Mouse (Mus musculus): ENCODE measurements around the gene Tacc2.
A peak's percentile ranks its signal among the peaks of the same experiment; 100 is the strongest.

The Tacc2 gene

DNA sequence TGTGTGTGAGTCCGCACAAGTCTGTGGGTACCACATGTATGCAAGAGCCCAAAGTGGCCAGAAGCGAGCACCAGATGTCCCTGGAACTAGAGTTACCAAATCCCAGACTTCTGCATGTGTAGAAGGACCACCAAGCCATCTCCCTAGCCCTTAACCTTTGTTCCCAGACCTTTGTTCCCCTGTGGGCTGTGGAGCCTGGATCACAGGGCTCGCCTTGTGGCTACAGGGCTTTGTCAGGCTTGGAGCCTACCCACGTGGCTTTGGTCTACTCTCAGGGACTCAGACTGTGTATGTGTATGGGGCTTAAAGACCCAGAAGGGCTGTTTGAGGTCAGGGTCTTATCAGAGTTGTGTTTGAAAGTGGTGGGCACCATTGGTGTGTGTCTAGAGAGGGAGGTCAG, 111.4 kb downstream of the Tacc2 start:
- DNase-seq (ENCODE audit: low read depth, low spot score), result no peak

DNA sequence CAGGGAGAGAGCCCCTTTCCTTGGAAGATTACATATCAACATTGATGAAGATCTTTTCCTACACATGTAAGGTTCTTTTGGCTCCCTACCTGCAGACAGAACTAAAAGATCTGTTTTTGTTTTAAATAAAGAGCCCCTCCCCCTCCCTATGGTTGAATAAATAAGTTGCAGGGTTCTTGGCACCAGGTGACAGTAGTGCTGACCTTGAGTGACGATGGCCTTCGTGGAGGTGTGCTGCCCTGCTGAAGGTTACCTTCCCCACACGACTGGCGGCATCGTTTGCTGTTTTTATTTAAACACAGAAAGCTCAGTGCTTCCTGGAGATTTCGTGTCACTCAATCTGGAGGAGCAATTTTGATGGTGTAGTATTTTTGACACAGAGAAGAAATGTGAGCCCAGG, 113.6 kb downstream of the Tacc2 start:
- DNase-seq (ENCODE audit: low read depth, low spot score), result no peak

DNA sequence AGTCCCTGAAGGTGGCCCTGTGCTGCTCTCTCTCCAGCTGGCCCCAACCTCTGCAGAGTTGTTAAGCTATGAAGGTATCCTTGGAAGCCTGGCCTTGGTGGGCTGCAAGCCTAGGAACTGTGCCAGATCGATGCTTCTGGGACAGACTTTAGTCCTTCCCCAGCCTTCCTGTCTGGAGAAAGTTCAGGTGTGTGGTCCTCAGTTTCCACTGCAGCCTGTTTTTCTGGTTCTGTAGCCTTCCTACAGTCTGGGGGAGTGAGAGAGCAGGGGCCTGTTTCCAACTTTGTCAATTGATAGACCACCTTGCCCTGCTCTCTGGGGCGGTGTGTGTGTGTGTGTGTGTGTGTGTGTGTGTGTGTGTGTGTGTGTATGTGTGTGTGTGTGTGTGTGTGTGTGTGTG, 114.7 kb downstream of the Tacc2 start:
- DNase-seq (ENCODE audit: low read depth, low spot score), result no peak

DNA sequence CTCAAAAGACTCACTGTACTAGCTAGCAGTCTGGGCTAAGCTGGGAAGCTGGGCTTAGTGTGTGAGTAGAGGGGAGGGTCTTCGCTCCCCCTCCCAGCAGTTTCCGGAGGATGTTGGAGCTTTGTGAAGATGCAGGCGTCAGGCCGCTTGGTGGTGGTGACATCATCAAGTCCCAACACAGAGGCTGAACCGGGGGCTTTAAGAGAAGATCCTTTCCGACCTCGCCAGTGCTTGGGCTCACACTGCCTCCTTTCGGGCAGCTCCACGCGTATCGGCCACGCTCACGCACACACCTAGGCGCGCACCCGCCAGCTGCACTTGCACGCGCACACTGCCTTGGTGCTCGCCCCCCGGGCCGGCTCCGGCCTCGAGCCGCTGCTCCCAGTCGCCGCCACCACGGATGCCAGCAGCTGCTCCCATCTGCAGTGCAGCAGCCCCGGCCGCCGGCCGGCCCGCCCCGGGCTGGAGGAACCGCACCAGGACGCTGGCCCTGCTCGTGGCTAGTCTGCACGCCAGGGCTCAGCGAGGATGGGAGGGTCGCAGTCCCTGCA, 115.2 kb downstream of the Tacc2 start:
- no peak for DNase-seq (ENCODE audit: low read depth, low spot score)

DNA sequence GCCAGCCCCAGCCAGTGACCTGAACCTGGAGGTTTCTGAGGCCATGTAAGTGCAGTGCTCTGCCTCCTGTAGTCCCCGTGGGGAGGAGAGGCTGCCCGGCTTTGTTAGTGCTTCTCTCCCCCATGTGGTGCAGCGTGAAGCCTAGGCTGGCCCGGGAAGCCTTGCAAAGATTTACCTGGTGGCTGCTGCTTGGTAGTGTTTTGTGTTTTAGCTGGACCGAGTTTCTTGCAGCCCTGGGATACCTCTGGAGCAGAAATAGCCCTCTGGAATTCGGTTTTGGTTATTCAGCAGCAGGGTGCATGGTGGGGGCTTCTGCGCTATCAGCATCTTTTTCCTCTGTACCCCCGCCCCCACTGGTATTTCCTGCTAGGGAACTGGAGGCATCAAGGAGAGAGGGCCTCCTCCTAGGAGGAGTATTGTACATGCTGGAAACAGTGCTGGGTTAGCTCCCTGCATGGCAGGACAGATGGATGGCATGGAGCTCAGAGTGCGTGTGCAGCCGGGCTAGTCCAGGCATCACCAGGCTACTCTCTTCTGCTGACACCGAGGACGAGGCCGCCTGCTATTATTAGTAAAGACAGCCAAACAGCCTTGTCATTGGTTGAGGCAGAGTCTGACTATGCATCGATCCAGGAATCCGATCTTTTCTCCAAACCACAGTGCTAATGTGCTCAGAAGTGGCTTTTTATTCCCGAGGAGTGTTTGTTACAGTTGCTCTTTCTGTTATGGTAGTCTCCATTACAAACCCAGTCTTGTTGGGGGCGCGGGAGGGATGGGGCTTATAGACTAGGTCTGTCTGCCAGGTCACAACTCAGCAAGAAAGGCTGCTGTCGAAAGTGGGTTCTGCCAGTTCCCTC, 115.9 kb downstream of the Tacc2 start:
- DNase-seq (ENCODE audit: low read depth, low spot score), result no peak

DNA sequence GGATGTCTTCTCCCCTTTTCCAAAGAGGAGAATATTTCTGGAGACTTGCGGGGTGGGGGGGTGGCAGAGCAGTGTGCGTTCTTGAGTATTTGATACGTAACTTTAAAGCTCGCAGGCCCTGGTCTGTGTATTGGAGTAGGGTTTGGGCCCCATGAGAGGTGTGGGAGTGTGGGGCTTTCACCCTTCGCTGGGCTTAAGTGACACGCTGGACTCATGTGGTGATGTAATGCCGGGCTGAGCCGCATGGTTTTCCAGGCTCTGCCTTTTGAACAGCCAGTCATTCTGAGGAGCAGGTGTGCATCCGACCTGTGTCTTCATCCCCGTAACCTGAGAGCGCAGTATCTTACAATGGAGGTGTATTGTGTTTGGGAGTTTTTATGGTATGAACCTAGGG, 116.6 kb downstream of the Tacc2 start:
- DNase-seq (ENCODE audit: low read depth, low spot score), result no peak

DNA sequence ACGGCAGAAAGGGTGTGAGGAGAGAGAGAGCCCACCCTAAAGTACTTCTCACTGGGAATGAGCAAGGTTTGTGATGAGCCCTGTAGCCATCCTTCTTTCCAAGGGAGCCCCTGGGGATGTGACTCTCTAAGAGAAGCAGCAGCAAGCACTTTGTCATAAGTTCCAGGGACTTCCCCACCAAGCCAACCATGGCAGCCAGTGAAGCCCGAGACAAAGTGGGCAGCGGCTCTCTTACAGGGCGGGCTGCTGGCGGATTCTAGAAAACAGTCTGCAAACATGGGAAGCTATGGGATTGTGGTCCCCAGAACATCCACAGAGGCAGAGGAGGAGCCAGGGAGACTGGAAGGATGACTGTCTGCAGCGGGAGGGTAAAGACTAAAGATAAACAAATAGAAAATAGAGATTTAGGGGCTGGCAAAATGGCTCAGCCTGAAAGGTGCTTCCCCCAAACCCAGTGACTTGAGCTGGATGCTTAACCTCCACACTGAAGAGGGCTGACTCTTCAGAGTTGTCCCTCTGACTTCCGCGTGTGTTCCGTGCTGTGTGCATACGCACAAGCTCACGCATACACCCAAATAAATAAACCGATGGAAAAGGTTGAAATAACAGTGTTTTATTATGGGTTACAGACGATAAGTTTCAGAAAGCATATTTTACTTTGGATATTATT, 118.6 kb downstream of the Tacc2 start:
- no peak for DNase-seq (ENCODE audit: low read depth, low spot score)

DNA sequence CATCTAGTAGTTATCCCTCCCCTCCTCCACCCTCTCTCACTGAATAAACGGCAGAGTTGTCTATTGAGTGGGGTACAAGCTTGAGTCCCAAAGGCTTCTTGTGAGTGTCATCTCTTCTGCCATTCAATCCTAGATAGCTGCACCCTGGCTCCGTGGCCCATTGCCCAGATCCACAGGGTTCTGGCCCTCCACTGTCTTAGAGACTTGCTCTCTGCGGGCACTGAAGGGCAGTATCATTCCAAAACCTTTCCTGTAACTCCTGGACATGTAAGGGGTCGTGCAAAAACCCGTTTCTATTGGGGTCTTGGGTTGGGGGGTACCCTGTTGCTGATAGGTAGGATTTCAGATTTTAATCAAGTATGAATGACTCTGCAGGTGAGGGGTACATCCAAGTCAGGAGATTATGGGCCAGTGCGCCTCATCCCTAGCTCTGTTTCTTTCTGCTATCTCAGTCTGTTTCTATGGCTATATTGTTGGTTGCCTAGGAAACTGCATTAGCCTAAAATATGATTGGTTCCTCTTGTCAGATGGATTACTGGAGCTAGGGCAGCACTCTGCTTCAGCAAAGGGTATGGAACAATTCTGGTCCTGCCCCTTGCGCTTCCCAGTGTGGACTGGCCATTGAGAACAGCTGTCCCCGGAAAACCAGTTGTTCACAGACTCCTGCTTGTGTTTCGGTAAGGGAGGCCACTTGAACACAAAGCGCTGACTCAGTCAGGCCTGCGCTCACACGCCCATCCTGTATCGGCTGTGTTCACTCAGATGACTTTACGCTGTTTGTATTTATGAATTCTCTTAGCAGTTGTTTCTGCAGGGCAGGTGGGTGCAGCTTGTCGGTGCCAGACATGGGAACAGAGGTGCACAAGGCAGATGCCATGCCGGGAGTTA, 119.4 kb downstream of the Tacc2 start:
- no peak for DNase-seq (ENCODE audit: low read depth, low spot score)

DNA sequence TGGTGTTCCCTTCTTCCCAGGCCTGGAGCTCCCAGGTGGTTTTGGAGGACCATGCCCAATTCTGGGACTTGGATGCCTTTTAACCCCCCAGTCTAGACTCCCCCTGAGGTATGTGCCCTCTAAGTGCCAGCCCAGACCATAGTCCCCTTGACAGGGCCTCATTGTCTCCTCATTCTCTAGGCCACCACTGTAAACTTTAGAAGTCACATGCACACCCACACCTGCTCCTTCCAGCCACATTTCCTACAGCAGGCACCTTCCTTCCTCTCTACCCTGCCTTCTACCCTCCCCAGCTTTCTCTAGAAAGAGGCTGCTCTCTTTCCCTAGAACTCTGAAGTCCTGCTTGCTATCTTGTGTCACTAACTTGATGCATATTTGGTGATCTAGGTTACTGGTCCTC, 121.2 kb downstream of the Tacc2 start:
- no peak for DNase-seq (ENCODE audit: low read depth, low spot score)

DNA sequence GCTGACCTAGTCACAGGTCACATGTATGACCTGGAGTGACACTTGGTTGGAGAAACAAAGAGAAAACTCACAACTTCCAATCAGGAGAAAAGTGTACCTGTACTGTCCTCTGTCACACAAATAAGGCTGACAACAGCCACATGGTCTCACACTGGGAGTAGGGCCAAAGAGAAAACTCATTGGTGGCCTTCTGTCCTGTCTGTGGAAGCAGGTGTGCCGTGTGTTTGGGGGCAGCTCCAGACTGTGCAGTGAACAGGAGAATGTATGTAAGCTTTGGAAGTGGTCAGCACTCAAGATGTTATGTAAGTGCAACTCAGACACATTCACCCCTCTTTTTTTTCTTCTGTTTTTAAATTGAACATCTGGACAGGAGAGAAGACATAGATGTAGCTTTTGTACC, 124.1 kb downstream of the Tacc2 start:
- no peak for DNase-seq (ENCODE audit: low read depth, low spot score)

DNA sequence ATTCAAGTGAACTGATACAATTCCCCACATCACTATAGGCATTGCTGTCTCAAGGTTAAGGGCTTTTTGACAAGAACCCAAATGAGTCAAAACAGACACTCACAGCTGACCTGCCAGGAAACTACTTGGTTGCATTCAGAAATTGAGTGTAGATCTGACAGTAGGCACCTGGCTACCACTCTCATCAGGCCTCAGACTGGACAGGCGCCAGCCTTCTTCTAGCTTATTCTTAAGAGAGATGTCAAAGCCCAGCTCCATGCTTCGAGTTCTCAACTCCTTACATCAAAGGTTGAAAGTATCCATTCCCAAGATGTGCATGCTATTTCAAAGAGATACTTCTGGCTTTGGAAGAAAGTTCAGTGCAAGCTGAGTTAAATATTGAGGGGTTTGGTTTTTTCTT, 128.0 kb downstream of the Tacc2 start:
- no peak for DNase-seq (ENCODE audit: low read depth, low spot score)

DNA sequence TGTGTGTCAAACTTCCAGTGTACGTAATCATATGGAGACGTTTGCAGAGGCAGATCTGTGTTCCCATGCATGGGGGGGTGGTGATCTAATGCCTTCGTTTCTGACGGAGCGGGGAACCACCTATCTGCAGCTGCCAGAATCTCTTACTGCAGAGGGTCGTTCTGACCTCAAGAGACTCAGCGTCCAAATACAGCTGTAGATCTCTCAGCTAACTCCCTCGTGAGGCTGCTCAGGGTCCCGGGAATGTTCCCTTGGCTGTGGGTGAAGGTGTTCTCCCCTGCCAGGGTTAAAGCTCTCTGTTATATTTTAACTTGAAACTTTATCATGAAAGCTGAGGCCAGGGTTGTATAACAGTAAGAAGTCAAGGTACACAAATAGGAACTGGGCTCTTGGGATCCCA, 131.7 kb downstream of the Tacc2 start:
- no peak for DNase-seq (ENCODE audit: low read depth, low spot score)

DNA sequence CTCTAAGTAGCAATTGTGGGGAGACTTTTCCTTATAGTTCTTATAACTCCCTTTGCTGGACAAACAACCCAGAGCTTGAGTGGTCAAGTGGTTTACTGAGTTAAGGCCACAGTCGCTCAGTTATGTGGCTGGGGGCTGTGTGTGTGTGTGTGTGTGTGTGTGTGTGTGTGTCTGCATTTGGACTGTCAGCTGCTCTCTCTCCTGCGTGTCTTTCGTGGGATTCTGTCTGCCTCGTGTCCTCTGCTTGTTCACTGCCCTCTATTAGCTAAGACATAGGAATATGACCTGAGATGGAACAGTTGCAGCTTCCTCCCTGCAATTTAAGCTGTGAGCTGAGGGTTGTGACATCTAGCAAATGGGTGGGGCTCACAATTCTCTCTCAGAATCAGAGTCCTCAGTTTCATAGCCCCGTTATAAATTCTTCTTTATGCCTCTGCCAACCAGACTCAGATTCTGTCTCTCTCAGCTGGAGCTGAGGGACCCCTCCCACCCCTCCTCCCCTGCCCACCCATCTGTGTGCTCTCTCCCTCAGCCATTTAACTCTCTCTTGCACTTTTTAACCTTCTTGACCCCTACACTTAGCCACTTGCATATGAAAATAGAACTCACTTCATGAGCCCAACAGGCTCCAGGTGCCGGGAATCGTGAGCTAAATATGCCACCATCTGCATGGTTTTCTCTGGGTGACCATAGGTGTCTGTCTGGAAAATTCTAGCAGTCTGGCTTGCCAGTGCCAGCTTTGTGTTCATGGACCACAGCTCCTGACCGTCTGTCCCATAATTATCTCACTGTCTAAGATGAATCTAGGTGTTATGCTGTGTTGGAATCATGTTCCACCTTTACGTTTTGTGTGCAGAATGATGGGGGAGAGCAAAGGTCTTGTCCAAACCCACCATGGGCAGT, 132.4 kb downstream of the Tacc2 start:
- no peak for DNase-seq (ENCODE audit: low read depth, low spot score)

DNA sequence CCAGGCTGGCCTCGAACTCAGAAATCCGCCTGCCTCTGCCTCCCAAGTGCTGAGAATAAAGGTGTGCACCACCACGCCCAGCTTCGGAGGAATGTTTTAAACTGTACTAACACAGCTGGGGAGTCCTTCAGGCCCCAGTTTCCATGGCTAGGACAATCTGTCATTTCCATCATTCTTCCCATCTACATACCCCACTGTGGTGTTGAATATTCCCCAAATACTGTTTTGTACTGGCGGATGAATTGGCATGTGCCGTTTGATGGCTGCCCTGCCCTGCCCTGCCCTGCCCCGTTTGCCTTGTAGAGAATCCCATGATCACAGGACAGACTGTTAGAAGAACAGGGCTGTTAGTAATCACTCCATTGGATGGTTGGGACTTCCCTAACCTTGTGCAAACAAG, 134.6 kb downstream of the Tacc2 start:
- no peak for DNase-seq (ENCODE audit: low read depth, low spot score)

DNA sequence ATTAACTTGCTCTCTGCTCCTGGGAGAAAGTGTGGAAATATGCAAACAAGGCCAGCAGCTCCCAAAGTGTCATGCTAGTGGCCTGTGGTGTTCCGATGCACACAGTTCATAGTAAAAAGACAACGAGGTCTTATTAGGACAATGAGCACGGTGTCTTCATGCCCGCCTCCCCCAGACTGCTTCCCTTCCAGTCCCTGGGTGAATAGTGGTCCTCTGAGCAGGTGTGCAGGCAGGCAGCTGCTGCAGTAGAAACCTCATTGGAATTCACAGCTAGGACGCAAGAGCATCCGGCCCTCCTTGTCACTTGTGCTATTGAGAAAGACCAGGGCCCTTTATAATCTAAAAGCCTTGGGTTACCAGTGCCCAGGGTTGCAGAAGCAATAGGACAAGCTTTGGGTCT, 136.1 kb downstream of the Tacc2 start:
- DNase-seq (ENCODE audit: low read depth, low spot score), result no peak

DNA sequence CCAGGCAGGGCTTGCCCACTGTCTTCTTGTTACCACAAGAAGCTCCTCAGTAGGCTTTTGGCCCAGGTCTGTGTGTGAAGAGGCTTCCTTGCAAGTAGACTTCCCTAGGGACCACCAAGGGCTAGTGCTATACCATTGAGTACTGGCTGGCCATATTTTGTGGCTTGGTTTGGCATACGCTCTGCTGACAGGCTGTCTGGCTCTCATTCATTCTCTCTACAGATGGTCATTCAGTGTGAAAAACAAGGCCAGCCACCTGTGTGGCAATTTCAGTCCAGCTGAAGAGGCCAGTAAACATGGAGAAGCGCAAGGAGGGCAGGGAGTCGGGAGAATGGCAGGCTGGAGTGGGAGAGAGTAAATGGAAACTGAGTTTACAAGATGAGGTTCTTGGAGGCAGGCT, 138.2 kb downstream of the Tacc2 start:
- DNase-seq (ENCODE audit: low read depth, low spot score), result no peak

DNA sequence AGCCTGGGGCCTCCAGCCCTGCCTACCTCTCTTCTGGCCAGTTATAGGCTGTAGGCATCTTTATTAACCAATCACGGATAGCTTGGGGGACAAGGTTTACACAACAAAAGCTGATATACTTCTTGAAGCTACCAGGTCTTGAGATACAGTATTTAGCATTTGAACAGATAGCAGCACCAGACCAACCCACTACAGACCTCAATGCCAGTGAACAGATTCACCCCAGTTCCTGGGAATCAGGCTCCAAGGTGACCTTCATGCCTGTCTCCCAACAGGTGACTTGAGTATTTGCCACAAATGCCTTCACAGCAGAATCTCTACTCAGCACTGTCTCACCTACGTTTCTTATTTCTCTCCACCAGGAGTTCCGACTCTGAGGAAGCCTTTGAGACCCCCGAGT, 139.1 kb downstream of the Tacc2 start:
- no peak for DNase-seq (ENCODE audit: low read depth, low spot score)

DNA sequence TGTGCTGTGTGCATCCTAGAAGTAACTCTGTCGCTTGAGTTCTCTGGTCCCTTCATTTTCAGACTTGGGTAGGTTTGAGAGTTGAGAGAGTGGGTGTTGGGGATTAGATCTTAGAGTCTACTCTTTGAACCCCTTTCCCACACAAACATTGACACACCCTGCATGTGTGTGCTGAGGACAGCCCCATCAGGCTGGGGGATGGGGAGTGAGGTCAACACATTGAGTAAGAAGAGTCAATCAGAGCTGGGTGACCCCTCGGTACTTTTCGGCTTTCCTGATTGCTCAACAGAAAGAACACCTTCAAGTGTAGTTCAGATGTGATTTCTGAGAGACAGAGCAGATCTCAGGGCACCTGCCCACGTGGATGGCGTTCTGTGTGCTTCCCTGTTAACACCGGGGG, 139.8 kb downstream of the Tacc2 start:
- DNase-seq (ENCODE audit: low read depth, low spot score), result no peak

DNA sequence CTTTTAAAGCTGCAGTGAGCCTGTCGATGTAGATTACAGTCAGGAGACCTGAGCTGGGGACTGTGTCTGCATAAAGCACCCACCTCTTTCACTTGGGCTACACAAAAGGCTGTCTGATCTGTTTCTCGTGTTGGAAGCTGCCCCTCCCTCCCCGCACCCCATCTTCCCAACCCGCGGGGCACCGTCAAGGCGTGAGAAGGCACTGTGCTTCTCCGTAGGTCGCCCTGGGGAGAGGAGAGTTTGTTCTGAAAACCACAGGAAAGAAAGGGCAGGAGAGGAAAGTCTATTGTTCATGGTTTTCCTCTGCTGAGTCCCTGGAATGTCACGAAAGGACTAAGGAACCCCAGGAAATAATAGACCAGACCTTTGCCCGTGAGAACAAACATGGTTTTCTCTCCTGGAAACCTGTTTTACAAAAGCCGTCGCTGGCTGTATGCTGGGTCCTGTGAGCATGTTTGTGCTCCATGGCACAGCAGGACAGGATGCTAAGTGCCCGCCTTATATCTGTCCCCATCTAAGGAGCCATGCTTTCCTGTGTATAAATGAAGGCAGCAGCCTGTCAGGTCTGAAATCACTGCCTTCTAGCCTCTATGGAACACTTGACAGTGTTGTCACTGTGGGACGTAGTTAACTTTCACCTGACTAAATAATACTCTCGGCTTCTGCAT, 142.8 kb downstream of the Tacc2 start:
- no peak for DNase-seq (ENCODE audit: low read depth, low spot score)

DNA sequence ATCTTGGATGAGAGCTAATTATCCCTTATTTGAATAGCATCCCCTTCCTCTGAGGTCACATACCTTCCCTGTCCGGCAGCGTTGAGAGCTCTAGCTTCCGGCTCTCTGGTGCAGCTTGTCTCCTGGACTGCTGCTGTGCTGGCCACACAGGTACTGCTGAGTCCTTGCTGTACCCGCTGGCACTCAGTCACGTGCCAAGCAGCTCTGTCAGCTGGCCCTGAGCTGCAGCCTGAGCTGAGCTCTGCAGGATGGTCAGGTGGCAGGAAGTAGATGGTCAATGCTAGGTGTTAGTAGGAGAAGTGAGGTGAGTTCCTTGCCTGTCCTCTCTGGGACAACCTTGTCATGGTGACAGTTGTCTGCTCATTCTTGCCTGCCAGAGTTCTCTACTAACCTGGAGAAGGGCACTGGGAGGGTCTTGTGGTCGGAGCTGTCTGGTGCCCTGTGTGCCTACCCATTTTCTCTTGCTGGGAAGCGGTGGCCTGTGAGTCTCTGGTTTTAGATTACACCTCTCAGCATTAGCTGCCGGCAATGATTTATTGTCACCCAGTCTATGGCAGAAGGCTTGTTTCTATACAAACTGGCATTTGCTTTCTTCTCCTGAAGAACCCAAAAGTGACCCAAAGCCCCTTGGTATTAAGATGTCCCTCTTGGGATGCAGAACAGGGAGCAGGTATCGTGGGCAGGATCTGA, 143.6 kb downstream of the Tacc2 start:
- peak; percentile 48 for DNase-seq (ENCODE audit: low read depth, low spot score)
